Mouse (Mus musculus) layer of hippocampus, postnatal 36 days (tissue): Measurements from ENCODE around the gene Galnt4. TPM values are rescaled to one million over a fixed set of nuclear protein-coding genes. Genes with fewer than 3 reads are reported as not detected.

Source experiments
- DNase-seq, 2 experiments: peaks; one replicate each; pipeline ENCODE4 v3.0.0; 2022
- total RNA-seq, 2 experiments: library from RNA; stranded (reverse); gene quantifications; 2 replicates each; pipeline ENCODE4 v1.2.3; 2021

Gene Galnt4
- total RNA-seq, 2 experiments from 2014 or later, result 3.6 to 4.0 TPM

DNA sequence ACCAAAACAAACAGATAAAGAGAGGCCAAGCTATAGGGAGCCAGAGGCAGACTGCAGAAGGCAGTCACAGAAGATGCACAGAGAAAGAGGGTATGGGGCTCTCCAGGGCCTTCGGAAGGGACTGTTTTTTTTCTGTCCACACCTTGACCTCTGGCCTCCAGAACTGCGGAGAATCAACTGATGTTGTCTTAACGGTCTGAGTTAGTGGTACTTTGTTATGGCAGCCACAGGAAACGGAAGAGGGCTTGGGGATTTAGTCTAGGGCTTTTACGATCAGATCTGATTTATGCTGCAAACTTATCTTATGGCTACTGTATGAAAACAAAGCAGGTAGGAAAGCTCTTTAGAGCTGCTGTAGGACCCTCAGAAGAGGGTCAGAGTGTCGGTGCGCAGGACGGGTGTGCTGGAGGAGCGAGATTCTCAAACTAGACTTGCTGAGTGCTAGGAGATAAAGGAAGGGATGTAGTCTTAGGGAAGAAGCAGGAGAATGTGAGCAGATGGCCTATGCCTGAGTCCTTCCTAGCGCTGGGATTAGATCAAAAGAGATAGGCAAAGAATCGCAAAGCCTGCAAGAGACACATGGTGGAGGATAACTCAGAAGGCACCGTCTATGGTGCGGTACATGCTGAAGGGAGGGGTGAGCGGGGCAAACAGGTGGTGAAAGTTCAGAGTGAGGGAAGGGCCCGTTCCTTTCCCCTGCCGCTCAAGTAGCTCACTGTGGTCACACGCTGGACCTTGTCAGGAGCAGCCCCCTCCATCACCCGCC, 7.7 kb downstream of the Galnt4 start:
- no peak for DNase-seq

DNA sequence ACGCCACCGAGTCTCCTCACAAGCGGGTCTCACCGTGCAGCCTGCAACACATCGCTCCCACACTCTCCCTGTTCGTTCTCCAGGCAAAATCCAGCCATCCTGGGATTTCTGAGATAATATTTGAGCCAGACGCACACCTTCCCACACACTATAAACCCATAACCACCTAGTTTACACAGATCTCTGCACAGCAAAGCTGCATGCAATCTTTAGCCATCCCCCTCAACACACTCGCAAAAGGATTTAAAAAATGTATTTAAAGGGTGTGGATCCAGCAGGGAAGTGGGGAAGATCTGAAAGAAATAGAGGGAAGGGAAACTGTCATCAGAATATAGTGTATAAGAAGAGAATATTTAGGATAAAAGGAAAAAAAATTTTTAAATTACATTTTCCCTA, 8.3 kb downstream of the Galnt4 start:
- DNase-seq, result no peak

DNA sequence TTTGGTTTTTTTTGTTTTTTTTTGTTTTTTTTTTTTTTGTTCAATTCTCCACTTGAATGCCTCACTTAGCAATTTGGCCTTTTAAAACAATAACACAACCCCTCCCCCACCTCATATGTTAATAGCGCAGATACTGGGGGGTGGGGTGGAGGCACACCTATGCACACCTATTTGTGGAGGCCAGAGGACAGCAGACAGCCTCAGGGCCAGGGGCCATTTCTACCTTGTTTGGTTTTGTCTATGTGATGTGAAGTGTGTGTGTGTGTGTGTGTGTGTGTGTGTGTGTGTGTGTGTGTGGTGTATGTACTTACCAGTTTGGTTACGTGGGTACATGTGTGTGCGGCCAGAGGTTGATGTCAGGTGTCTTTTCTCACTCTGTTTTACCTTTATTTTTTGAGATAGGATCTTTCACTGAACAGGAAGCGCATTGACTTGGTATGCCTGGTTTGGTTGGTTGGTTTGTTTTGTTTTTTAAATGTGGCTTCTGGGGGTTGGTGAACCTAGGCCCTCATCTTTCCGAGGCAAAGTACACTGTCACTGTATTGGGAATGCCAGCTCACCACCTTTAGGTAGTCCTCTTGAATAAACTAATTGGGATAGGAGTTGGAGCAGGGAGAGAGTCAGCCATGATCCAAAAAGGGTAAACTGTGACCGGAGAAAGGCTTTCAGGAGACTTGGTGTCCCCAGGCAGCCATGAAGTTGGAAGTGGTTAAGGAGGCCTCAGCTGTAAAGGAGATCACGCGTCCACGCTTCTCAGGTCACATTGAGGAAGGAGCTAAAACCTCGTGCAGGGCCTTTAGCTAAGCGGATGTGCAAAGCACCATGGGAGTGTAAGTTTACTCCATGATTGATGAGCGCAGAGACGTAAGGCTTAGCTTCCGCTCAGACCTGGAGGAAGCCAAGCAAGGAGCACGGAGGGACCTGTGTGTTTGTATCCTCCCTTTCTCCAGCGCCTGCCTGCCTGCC, 9.0 kb downstream of the Galnt4 start:
- no peak for DNase-seq

DNA sequence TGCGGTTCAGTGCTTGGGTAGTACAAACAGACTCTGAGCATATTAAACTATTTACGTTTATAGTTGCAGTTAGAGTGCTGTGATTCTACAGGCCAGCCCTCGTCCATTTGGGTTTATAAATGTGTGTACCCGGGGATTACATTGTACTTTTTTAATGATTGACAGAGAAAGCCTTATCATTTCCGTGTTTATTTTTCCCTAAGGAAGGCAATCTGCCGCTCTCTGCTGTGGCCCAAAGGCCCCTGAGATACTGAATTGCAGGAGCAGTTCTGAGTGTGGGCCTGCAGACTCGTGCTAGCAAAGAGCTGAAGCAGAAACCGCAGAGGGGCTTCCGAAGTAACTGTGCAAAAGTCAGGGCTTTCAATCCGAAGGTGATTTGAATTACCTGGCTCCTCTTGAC, 9.9 kb downstream of the Galnt4 start:
- DNase-seq, result no peak

DNA sequence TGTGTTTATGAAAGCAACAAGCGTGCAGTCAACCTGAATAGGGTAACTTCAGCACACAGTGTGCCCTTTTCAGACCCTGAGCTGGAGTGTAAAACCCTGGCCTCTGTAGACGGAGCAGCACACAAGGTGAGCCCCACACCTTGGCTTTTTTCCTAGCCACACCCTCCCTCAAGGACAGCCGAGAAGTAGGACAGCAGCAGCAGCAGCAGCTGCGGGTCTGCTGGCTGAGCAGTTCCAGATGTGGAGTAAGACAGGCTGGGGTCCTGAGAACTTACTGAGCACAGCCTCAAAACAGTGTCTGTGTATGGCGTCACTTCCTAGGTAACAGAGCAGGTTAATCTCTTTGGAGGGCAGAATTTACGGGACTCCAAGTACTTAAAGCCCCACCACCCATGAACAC, 10.7 kb downstream of the Galnt4 start:
- no peak for DNase-seq

DNA sequence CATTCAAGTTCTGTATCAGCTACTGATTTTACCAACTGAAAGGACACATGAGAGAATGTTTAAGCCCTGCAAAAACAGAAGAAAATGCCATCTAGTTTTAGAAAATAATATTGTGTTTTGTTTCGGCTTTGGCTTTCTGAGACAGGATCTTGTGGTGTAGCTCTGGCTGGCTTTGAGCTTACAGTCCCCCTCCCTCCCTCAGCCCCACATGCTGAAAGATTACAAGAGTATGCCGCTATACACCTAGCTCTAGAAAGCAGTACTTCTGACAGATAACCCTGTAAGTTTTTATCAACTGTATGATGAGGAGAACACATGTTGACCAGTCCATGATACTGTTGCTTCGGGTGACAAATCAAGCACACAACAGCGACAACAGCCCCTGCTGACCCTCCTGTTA, 11.5 kb downstream of the Galnt4 start:
- DNase-seq, result no peak

DNA sequence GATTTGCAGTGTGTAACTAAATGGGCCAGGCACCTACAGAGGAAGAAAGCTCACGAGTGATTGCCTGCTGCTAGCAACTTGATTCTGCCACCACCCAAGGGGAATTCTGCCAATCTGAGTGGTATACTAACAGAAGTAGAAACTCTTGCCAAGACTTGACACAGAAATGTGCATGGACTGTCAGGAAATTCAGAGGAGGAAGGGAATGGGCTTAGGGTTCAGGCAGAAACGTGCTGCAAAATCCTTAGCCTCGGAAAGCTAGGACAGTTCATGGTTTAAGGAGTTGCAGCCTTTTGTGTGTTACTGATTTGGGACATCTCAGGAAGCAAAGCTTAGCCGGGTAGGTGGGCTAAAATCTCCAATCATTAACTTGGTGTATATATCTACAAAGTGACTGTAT, 18.3 kb downstream of the Galnt4 start, which contains the start of gene Phxr2:
Gene Phxr2 (minus strand): TSS at position 101 of the 400 bp plus-strand sequence.
- no peak for DNase-seq

DNA sequence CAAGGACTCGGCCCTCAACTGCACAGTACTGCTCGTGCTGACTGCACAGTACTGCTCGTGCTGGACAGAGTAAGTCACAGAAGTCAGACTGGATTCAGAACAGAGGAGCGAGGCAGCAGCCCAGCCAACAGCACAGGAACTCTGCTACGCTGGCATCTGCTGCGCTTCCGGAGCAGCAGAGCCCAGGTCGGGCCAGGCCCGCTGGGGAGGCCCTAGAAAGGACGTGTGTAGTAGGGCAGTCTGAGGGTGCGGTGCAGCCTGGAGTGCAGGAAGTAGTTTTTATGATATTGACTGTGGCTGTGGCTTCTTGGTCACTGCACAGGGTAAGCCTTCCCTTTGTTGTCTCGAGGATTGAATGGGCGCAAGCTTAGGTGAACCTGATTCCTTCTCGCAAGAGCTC, 19.0 kb downstream of the Galnt4 start:
- no peak for DNase-seq

DNA sequence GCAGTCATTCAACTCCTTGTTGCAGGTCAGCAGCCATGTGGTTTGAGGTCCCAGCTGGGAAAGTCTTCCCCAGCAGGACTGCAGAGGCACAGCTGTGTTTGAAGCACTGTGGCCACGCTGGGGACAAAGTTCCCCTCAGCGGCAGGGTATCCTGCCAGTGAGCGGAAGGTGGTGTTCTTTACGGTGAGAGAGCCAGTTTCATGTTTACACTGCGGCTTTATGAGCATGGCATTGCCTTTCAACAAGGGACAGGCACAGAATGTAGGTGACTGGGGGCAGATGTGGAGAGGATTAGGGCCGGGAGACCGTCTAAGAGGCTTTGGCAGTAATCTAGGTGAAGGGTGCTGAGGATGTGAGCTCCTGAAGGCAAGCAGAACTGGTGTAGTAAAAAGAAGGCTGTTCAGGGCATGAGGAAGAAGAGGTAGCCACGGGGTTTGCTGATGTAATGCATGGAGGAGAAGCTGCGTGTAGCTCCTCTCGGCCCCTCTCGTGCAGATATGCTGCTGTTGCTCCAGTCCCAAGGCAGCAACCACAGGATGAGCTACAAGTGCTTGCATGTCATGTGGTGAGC, 19.8 kb downstream of the Galnt4 start:
- no peak for DNase-seq

DNA sequence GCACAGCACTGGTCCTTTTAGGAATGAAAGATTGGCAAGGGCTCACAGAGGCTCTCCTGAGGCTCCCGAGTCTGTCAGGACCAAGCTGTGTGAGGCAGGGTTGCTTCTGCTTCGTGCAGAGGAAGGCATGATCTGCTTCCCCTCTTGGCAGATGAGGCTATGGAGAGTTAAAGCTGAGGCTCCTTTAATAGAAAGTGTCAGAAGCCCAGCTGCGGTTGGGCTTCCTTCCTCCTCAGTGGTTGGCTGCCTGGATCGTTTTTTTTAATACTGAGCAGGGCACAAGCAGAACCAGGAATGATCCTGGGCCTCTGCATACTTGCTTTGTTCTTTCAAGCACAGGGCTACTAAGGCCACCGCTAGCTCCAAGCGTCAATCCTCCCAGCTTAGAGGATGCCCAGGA, 22.7 kb downstream of the Galnt4 start:
- no peak for DNase-seq

DNA sequence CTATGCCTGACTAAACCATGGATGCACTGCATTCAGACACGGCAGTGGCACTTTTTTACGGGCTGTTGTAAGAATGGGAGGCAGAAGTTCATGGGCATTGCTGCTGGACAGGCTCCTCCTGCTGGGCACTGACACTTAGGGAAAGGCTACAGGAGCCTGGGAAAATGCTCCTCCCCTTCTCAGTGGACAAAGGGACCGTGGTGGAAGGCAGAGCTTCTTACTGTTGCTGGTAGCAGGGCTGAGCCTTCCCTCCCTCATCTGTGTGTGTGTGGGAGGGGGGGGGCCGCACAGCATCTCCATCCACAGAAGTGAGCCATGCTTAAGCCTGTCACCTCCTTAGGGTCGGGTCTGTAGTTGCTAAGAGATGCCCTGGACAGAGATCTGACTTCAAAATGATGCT, 23.3 kb downstream of the Galnt4 start:
- DNase-seq, result no peak

DNA sequence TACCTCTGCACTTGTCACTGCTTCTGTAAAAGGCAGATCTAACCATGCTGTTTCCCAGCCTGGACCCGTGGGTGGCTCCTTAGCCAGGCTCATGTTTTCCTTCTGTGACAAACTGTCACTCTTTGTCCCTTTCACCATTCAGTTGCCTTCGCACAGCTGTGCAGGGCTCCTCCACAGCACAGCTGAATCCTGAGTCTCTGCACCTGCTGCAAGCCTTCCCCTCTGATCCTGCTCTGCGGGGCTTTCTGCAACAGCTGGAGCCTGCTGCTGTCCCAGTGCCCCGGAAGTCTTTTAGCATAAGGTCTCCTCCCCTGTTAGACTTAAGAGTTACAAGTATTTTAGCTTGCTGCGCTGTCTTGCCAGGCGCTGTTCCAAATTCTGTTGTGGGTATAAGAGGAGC, 24.2 kb downstream of the Galnt4 start:
- DNase-seq, result no peak

DNA sequence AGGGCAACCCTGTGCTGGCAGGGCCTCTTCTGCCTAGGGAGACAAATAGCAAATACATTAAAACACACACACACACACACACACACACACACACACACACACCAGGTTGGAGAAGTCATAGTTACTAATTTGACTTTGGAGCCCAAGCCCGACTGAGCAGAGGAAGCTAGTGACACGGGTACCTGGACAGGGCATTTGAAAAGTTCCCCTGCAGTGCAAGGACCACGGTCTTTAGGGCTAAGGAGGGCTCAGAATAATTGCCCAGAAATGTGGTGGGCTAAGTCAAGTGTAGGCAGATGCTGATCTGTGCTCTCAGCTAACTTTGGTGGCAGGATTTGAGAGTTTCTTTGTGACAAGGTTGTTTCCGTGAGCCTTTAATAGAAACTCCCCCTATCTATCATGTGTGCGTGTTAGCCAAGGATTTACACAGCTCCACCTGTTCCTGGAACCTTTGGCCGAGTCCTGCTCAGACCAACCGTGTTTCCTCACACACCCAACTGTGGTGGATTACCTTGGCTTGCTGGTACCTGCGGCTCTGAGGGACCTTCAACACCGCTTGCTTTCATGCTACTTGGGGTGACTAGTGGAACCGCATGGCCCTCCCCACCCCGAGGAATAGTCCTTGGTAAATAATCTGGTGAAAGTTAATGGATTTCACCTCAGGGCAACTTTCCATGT, 24.8 kb downstream of the Galnt4 start:
- no peak for DNase-seq

DNA sequence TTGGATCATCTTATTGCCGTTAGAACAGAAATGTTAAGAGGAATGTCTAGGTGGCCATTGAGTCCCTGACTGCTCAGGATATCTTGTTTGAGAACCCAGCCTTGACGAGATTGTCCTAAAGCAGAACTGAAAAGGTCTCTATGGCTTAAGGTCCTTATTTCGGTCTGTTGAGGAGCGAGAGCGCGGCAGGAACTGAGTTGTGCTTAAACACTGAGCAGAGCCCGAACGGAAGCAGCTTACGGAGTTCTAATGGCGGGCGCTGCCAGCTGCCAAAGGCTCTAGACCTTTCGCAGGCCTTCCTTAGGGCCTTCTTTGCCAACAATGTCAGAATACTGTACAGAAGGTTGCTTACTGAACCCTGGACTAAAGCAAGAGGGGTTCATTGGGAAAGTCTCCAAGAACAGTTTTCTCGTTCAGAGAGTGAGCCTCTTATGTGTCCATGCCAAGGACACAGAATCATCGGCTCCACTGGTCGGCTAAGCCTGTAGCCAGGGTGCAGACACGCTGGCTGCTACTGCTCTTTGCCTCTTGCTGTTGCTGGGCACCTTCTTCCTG, 25.4 kb downstream of the Galnt4 start:
- no peak for DNase-seq

DNA sequence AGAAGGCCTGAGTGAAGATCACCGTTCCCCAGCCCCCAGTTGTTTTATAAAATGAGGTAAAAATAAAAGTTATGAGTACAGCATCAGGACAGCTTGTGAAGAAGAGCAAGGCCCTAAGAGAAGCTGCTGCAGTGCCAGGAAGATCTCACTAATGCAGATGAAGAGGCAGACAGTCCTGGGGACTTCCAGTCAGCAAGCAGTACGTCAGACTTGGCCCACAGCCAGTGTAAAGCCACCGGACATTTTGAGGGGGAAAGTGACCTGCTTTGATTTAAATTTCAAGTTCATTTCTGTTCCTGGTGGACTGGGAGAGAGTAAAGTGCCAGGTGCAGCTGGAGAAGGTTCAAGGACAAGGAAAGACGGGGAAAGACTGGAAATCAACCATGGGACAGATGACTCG, 28.4 kb downstream of the Galnt4 start:
- DNase-seq, result no peak

DNA sequence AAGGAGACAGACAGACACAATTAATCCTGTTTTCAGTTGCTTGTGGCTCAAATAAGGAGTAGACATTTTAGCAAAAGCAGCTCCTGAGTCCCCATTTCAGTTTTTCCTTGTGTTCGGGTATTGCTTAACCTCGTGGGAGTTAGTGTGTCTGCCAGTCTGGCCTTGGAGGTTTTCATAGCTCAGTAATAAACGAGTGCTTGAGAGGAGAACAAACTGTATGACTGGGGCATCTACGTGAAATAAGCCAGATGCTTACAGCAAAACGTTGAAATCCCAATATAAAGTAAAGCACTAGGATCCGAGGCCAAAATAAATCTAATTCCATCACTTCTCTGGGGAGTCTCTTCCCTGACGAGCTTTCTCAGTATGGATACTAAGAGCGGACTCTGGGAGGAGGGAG, 37.7 kb downstream of the Galnt4 start:
- no peak for DNase-seq

DNA sequence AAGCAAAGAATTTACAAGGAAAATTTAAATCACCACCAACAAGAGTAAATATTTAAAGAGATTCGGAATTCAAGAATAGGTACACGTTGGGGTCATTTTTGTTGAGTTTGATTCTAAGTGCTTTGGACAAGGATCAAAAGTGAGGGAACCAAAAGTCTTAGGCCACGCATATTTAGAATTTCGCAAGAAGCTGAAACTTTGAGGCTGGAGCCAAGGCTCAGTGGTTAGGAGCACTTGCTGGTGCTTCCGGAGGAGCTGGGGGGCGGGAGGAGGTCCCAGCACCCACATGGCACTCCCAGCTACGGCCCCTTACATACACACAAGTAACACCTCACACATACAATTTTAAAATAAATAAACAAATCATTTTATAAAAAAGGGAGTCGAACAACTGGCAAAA, 38.6 kb downstream of the Galnt4 start:
- DNase-seq, result no peak

DNA sequence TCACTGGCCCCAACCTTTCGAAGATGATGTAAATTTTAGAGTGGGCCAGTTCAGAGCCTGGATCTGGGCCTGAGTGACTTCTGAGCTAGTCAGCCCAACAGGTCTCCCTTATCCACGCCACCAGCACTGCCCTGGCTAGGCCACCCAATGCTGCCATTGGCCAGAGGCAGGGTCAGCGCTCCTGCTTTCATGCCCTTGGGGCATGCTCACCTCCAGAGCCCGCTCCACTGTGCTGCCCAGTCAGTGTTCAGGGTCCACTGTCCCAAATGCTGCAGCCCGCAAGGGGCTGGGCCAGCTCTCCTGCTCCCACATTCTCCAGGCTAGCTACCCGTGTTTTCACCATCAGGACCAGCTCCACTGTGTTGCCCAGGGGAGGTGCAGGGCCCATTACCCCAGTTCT, 42.1 kb downstream of the Galnt4 start:
- no peak for DNase-seq

DNA sequence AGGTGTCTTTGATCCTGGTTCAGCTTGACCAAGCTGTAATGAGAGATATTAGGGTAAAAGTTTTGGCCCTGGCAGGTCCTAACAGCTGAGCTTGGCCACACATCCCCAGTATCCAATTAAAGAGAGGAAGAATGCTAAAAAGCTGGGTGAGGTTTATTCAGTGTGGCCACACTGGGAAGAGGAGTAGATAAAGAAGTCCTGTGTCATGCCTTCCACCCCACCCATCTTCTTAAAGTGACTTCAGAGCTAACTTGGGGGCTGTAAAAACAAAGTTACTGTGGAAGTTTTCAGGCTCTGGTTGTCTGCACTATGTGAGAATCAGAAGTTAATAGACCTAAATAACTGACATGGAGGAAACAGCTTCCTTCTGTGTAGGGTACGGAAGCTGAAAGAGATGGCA, 43.6 kb downstream of the Galnt4 start:
- DNase-seq, result no peak

DNA sequence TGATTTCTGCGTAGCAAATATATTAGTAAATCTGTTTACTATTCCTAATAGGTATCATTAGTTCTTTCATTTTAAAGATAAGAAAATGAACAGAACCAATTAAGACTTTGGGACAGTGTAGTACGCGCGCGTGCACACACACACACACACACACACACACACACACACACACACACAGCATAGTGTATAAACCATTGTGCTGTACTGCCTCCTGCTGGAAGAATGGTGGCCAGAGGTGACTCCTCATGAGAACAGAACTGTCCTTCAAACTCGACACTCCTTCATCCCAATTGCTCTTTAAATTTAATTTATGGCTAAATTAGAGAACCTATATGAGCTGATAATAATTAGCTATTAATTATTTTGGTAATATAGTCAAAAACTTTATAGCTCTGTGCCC, 44.1 kb downstream of the Galnt4 start:
- DNase-seq, result no peak

DNA sequence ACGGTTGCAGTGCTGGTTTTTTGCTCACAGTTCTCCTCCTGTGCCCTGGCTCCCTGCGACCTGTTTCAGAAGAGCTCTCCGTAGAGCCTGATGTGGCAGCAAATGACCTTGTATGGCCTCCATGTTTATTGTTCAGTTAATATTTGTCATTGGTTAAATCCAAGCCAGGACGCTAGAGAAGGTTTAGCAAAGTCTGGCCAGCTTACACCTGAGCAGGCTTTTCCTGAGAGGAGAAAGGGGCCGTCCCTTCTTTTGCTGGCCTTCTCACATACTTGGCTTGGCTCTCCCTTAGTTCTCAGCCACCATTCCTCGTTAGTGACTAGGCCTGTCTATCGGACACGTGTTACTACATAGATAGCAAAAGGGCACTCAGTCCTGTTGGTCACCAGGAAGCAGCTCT, 46.7 kb downstream of the Galnt4 start:
- DNase-seq, result no peak

DNA sequence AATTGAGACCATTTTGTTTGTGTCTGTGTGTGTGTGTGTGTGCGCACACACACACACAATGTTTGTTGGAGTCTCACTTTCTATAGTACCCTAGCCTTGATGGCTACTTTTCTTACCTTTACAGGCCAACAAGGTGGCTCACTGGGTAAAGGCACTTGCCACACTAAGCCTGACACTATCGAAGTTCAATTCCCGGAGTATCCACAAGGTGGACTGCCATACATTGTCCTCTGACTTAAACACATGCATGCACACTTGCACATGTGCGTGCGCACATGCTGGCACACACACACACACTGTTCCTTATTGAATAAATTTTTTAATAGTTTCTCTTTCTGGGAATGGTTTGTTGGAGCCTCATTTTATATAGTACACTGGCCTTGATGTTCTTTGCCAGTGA, 48.8 kb downstream of the Galnt4 start:
- DNase-seq, result no peak
